ENCODE assay signal across 23 mouse cellular contexts in the genomic region with DNA sequence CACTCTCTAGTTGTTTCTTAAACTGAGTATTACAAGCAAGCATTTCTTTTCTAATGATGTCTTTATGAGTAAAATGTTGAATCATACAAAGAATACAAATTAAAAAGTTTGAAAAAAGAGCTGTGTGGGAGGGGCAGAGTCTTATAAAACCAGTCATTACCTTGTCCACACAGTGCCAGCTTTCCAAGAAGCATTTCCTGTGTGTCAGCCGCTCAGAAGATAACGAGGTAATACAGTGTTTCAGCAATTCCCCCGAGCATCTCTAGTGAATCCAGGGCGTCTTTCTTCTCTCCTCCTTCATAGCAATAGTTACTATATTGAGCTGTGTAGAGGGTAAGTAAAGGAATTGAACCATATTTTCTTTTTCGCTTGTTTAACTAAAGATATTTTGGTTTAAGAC. TPM values are rescaled to one million over a fixed set of nuclear protein-coding genes. Genes with fewer than 3 reads are reported as not detected.
DNase-seq lines count a peak whose midpoint lies in the region; ATAC-seq and TF ChIP-seq lines count a peak whose summit lies in the region.
"Had no signal": no experiment of that assay in that cellular context is flagged by ENCODE, and none has a peak within 500 bp of the region (broad histone marks: within the 10 kb centered on the region; RNA-seq: fewer than 3 reads in every experiment).

Serpinb2 (plus strand) TSS at position 172 of the 400 bp plus-strand sequence.

- H3ac ChIP-seq in myocyte (ENCODE audit: control insufficient read depth, insufficient read length), result no peak within 1 kb of the TSS

- no peak within 1 kb of the TSS for H3K4me3 ChIP-seq in forebrain, postnatal 0 days (ENCODE audit: low read depth, low read length)
- H3K4me3 ChIP-seq in forebrain, embryonic 11.5 days (ENCODE audit: low read depth, low read length), result no peak within 1 kb of the TSS
- H3K4me3 ChIP-seq in myocyte, result no peak within 1 kb of the TSS
- H3K4me3 ChIP-seq in hindbrain, embryonic 12.5 days, result no peak within 1 kb of the TSS
- H3K4me3 ChIP-seq: forebrain, embryonic 13.5 days; gastrocnemius, adult 2 months; heart, embryonic 13.5 days had no signal

- 37% methylated on average over 5 of the region's 5 CpGs for WGBS in forebrain, postnatal 0 days
- 70% methylated on average over 5 of the region's 5 CpGs for WGBS in forebrain, embryonic 11.5 days
- WGBS in hindbrain, embryonic 12.5 days, result 72% methylated on average over 5 of the region's 5 CpGs

- no peaks in the 10 kb centered on the region for H3K4me1 ChIP-seq in forebrain, postnatal 0 days (ENCODE audit: insufficient read depth)
- H3K4me1 ChIP-seq in forebrain, embryonic 11.5 days (replicated peaks; ENCODE audit: control insufficient read depth, insufficient read depth, low read length), result no peaks in the 10 kb centered on the region
- H3K4me1 ChIP-seq in hindbrain, embryonic 12.5 days, result no peaks in the 10 kb centered on the region
- H3K4me1 ChIP-seq: forebrain, embryonic 13.5 days; heart, embryonic 13.5 days had no signal

- no peak for DNase-seq in cerebellum, adult 9-10 months
- no peak for DNase-seq in forebrain, postnatal 0 days
- no peak for DNase-seq in forebrain, embryonic 11.5 days (ENCODE audit: low spot score)
- peak; percentile 26 for DNase-seq in Muller cell, postnatal 12 days (ENCODE audit: inconsistent ontology term)
- no peak for DNase-seq in retina, embryonic 14.5 days (ENCODE audit: low spot score)
- DNase-seq: adrenal gland, adult 2 months; adrenal gland, postnatal 25 days; cerebellum, adult 11-12 months; cerebellum, adult 9-11 months; gastrocnemius, adult 2 months; gastrocnemius, postnatal 25 days; heart, postnatal 36 days had no signal

- TF ChIP-seq POLR2A in myocyte (IDR thresholded peaks at IDR 0.05; ENCODE audit: insufficient read length, low read depth), result no peak

- peak; percentile 48; the same call in 1 of the 2 replicates for ATAC-seq in cerebellum, adult (ENCODE audit: insufficient number of reproducible peaks, low FRiP score, low TSS enrichment)
- ATAC-seq in forebrain, postnatal 0 days, result 0 out of 2 replicates have a peak, but pooled peaks have one; percentile 23
- no peak for ATAC-seq in forebrain, embryonic 11.5 days (replicated peaks; ENCODE audit: low FRiP score)
- ATAC-seq in hindbrain, embryonic 12.5 days (ENCODE audit: low FRiP score), result no peak
- ATAC-seq: forebrain, embryonic 13.5 days; hindbrain, embryonic 16.5 days; inflammation-experienced regulatory T-cells, adult 6 months; intestine, postnatal 0 days had no signal

- no peaks in the 10 kb centered on the region for H3K9me3 ChIP-seq in forebrain, postnatal 0 days (ENCODE audit: low read length)
- H3K9me3 ChIP-seq in forebrain, embryonic 11.5 days (ENCODE audit: control insufficient read depth, low read length), result no peaks in the 10 kb centered on the region
- H3K9me3 ChIP-seq in hindbrain, embryonic 12.5 days (replicated peaks), result no peaks in the 10 kb centered on the region
- H3K9me3 ChIP-seq: forebrain, embryonic 13.5 days; heart, embryonic 13.5 days had no signal

- no peak within 1 kb of the TSS for H3K4me2 ChIP-seq in forebrain, postnatal 0 days (ENCODE audit: low read depth)
- H3K4me2 ChIP-seq in forebrain, embryonic 11.5 days (ENCODE audit: low read depth, low read length, severe bottlenecking), result no peak within 1 kb of the TSS
- H3K4me2 ChIP-seq in myocyte (ENCODE audit: low read depth), result peak within 1 kb of the TSS; percentile 46
- no peak within 1 kb of the TSS for H3K4me2 ChIP-seq in hindbrain, embryonic 12.5 days (replicated peaks)
- H3K4me2 ChIP-seq: forebrain, embryonic 13.5 days; heart, embryonic 13.5 days had no signal

- TF ChIP-seq CTCF in forebrain, postnatal 0 days (IDR thresholded peaks at IDR 0.05; ENCODE audit: low read depth), result no peak

- H3K79me2 ChIP-seq in myocyte (ENCODE audit: control insufficient read depth, insufficient read depth), result no peaks in the 10 kb centered on the region

- H3K9ac ChIP-seq in forebrain, postnatal 0 days, result no peak within 1 kb of the TSS
- no peak within 1 kb of the TSS for H3K9ac ChIP-seq in forebrain, embryonic 11.5 days (ENCODE audit: low read length)
- H3K9ac ChIP-seq in hindbrain, embryonic 12.5 days, result no peak within 1 kb of the TSS
- H3K9ac ChIP-seq: forebrain, embryonic 13.5 days; heart, embryonic 13.5 days had no signal

- no peaks in the 10 kb centered on the region for H3K36me3 ChIP-seq in forebrain, postnatal 0 days (ENCODE audit: insufficient read depth)
- H3K36me3 ChIP-seq in forebrain, embryonic 11.5 days (ENCODE audit: control insufficient read depth, insufficient read depth, low read length), result no peaks in the 10 kb centered on the region
- H3K36me3 ChIP-seq in myocyte (ENCODE audit: control insufficient read depth, insufficient read depth), result no peaks in the 10 kb centered on the region
- H3K36me3 ChIP-seq in hindbrain, embryonic 12.5 days, result no peaks in the 10 kb centered on the region
- H3K36me3 ChIP-seq: heart, embryonic 13.5 days had no signal

- H3K27ac ChIP-seq in forebrain, postnatal 0 days (ENCODE audit: low read depth, low read length), result no peak within 1 kb of the TSS
- no peak within 1 kb of the TSS for H3K27ac ChIP-seq in forebrain, embryonic 11.5 days (ENCODE audit: low read depth, low read length)
- no peak within 1 kb of the TSS for H3K27ac ChIP-seq in hindbrain, embryonic 12.5 days
- H3K27ac ChIP-seq: forebrain, embryonic 13.5 days; gastrocnemius, adult 2 months; heart, embryonic 13.5 days had no signal

- no peaks in the 10 kb centered on the region for H3K27me3 ChIP-seq in forebrain, postnatal 0 days (ENCODE audit: insufficient read depth, low read length)
- H3K27me3 ChIP-seq in forebrain, embryonic 11.5 days (ENCODE audit: control insufficient read depth, insufficient read depth, low read length), result no peaks in the 10 kb centered on the region
- H3K27me3 ChIP-seq in myocyte (ENCODE audit: control insufficient read depth, insufficient read depth, insufficient read length), result no peaks in the 10 kb centered on the region
- no peaks in the 10 kb centered on the region for H3K27me3 ChIP-seq in hindbrain, embryonic 12.5 days
- H3K27me3 ChIP-seq: CH12.LX; forebrain, embryonic 13.5 days; heart, embryonic 13.5 days had no signal

TF ChIP-seq in myocyte, 11 proteins besides CTCF, POLR2A, EP300 and RAD21:
- no peak for TF ChIP-seq CEBPB (IDR thresholded peaks at IDR 0.05; ENCODE audit: insufficient read depth, poor library complexity, severe bottlenecking)
- TF ChIP-seq USF1 (IDR thresholded peaks at IDR 0.05; ENCODE audit: low read depth), result no peak
- no peak for TF ChIP-seq E2F4 (IDR thresholded peaks at IDR 0.05; ENCODE audit: insufficient read depth)
- no peak for TF ChIP-seq TCF12 (IDR thresholded peaks at IDR 0.05; ENCODE audit: insufficient read depth, poor library complexity, severe bottlenecking)
- TF ChIP-seq POLR2AphosphoS2 (IDR thresholded peaks at IDR 0.05; ENCODE audit: insufficient read length, low read depth), result no peak
- no peak for TF ChIP-seq TCF3 (IDR thresholded peaks at IDR 0.05; ENCODE audit: insufficient read length, low read depth)
- no peak for TF ChIP-seq MAX (IDR thresholded peaks at IDR 0.05; ENCODE audit: low read depth)
- no peak for TF ChIP-seq REST (IDR thresholded peaks at IDR 0.05; ENCODE audit: insufficient read depth, insufficient read length)
- no peak for TF ChIP-seq SRF (IDR thresholded peaks at IDR 0.05; ENCODE audit: control insufficient read depth, insufficient read length, low read depth)
- no peak for TF ChIP-seq MYOD1 (IDR thresholded peaks at IDR 0.05; ENCODE audit: control insufficient read depth in 1 of 3, insufficient read length in 2 of 3, low read depth in 2 of 3)
- no peak for TF ChIP-seq MYOG (IDR thresholded peaks at IDR 0.05; ENCODE audit: control insufficient read depth in 1 of 3, insufficient read depth in 1 of 3, insufficient read length in 2 of 3, low read depth in 2 of 3)
TF ChIP-seq in myocyte: peak in this region for 0.

RNA-seq across cellular contexts. Expression of gene Serpinb2, which starts in this region (rescaled TPM):
- 0.10 and 0.85 TPM in 2 replicates for total RNA-seq in forebrain, postnatal 0 days (2014; rRNA removed)
- polyA plus RNA-seq in forebrain, postnatal 0 days (2015; fragmentation: Nextera tagmentation; extraction: Ambion mirVana), result 0.17 and 0.20 TPM in 2 replicates
- 0.33 and 0.39 TPM in 2 replicates for polyA plus RNA-seq in forebrain, embryonic 11.5 days (2014; fragmentation: Nextera tagmentation; extraction: Ambion mirVana)
- 0.06 TPM for polyA plus RNA-seq in myocyte (2012; fragmentation: generic; extraction: Trizol)
- 0.16 TPM in 1 of 2 replicates, not detected in the other for polyA plus RNA-seq in hindbrain, embryonic 12.5 days (2016; fragmentation: Nextera tagmentation; extraction: Ambion mirVana)
- total RNA-seq: adrenal gland, postnatal 25 days; CH12.LX; gastrocnemius, adult 2 months; gastrocnemius, postnatal 25 days had no signal
- polyA plus RNA-seq: adrenal gland, adult 2 months; heart, embryonic 13.5 days; heart, postnatal 0 days; hindbrain, embryonic 11.5 days; inflammation-experienced regulatory T-cells, adult 6 months; intestine, postnatal 0 days had no signal

Comparison
In these comparisons a context has a peak if more than half of its experiments do, and no peak if none do; other contexts are left out.
1. Peak in ATAC-seq in forebrain, postnatal 0 days; RNA of the gene not detected or under 1 TPM.